Mouse (Mus musculus) lung, adult 2 months (tissue): ENCODE measurements around the gene Tcea3. TPM values are rescaled to one million over a fixed set of nuclear protein-coding genes. Genes with fewer than 3 reads are reported as not detected.

Experiments
- DNase-seq: peaks from one replicate; pipeline ENCODE4 v3.0.0; 2022
- H3K4me1 ChIP-seq: fragments of 200-500 bp; 2 replicates; pipeline ENCODE4 v1.6.1; 2011; ENCODE audit warnings: low read length; ENCODE audit not compliant: control insufficient read depth, insufficient read depth
- H3K4me3 ChIP-seq: fragments of 200-500 bp; replicated peaks from 2 replicates; pipeline ENCODE3; 2011; ENCODE audit warnings: low read depth, mild to moderate bottlenecking, control low read depth, low read length; ENCODE audit errors: extremely low read depth
- CTCF ChIP-seq: fragments of 200-500 bp; IDR thresholded peaks from 2 replicates; pipeline ENCODE4 v1.5.1; 2011; ENCODE audit warnings: mild to moderate bottlenecking, low read length, control low read depth; ENCODE audit not compliant: insufficient read depth
- POLR2A ChIP-seq: fragments of 200-500 bp; IDR thresholded peaks from 2 replicates; pipeline ENCODE4 v1.6.1; 2011; ENCODE audit warnings: low read depth, mild to moderate bottlenecking, control low read depth, low read length, borderline replicate concordance; ENCODE audit errors: extremely low read depth
- WGBS: fragments of 180-500 bp; shearing (Covaris S2); methylation state at CpG from one replicate; pipeline ENCODE4 v1.1.7; 2018; 5-methylcytosine and 5-hydroxymethylcytosine counted together
- polyA plus RNA-seq: library from polyadenylated mRNA; depleted of rRNA; stranded (reverse); fragments of >200 nt; gene quantifications from 2 replicates; pipeline ENCODE4 v1.2.3, GENCODE M21; 2012

Gene Tcea3
- polyA plus RNA-seq, 1 experiment, result 13.3 TPM

DNA sequence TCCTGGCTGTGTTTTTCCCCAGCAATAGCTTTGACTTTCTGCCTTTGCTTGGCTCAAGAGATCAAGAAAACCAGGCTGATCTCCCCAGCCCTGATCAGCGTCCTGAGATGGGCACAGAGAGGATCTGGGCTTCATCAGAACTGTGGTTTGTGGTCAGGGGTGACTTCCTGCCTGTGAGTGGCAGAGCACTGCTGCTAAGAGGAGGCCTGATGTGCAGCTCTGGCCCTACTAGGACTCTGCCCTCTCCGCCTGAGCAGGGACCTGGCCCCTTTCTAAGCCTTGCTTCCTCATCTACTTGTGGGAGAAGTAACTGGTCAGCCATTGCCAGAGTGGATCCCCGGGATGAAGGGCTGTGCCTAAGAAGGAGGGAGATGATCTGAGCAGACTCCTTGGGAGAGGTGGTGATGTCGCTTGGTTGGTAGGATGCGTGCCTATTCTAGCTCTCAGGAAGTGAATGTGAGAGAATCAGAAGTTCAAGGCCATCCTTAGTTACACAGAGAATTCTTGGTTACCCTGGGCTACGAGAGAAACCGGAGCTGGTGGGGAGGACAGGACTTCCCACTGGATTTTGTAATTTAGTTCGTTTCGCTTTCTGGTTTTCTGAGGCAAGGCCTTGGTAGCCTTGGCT is 19.3 kb downstream of the Tcea3 start:
- TF ChIP-seq POLR2A (no peak), CTCF (no peak)
- no peak for DNase-seq
- no peak overlapping the region for H3K4me3 ChIP-seq
- no peaks in the 10 kb centered on the region for H3K4me1 ChIP-seq
- 67% methylated on average over 9 of the region's 9 CpGs for WGBS

DNA sequence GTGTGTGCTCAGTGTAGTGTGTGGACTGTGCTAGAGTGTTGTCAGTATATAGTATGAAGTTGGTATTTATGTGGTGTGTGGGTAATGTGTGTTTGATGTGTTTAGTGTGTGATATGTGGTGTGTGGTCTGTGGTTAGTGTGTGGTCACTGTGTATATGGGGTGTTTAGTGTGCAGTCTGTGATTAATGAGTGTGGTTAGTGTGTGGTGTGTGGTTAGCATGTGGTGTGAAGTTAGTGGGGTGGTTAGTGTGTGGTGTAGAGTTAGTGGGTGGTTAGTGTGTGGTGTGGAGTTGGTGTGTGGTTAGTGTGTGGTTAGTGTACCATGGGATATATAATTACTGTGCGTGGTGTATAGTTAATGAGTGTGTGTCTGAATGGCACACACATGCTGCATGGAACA is 21.4 kb downstream of the Tcea3 start:
- Histone ChIP-seq H3K4me3 (no peak overlapping the region), H3K4me1 (no peaks in the 10 kb centered on the region)
- no peak for DNase-seq
- WGBS, result 88% methylated on average over 1 of the region's 1 CpGs
- TF ChIP-seq CTCF (no peak), POLR2A (no peak)

DNA sequence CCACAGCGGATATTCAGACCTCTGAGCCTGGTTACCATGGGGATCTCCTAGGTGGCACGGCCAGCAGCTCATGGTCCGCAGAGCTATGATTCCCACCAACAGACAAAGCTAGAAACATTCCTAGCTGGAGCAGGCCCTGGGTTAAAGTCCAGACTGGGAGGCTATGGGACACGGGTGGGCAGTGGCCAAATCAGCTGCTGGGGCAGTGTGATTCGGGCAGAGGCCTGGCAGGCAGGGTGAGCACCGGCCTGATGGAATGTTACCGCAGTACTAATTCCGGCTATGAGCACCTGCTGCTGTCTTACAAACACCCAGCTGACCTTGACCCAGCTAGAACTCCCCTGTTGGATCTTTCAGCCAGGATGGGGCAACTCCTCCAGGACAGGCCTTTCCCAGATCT is 23.1 kb downstream of the Tcea3 start:
- WGBS, result 89% methylated on average over 8 of the region's 8 CpGs
- DNase-seq, result no peak

DNA sequence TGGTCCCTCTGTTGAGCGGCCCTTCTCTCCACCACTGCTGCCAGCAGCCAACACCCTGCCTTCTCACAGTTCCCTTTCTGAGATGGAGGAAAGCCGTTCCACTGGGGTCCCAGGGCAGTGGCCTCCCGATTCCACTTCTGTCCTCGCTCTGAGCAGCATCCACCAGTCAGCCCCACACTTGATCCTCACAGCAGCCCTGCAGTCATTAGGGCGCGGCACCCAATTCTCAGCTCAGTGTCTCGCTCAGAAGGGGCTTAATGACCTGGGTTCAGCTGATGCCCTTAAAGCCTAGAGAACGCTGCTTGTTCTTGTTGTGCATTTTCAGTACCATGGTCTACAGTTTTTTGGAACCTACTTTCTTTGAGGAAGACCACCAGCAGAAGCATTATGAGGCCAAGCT is 33.6 kb downstream of the Tcea3 start:
- Histone ChIP-seq H3K4me1 (peaks cover 12% of the 10 kb centered on the region), H3K4me3 (no peak overlapping the region)
- TF ChIP-seq POLR2A (no peak), CTCF (no peak)
- no peak for DNase-seq
- WGBS, result 88% methylated on average over 8 of the region's 8 CpGs

More for the DNA sequence above, 23.1 kb downstream of the Tcea3 start:
- no peaks in the 10 kb centered on the region for H3K4me1 ChIP-seq
- no peak overlapping the region for H3K4me3 ChIP-seq
- TF ChIP-seq POLR2A (no peak), CTCF (no peak)

DNA sequence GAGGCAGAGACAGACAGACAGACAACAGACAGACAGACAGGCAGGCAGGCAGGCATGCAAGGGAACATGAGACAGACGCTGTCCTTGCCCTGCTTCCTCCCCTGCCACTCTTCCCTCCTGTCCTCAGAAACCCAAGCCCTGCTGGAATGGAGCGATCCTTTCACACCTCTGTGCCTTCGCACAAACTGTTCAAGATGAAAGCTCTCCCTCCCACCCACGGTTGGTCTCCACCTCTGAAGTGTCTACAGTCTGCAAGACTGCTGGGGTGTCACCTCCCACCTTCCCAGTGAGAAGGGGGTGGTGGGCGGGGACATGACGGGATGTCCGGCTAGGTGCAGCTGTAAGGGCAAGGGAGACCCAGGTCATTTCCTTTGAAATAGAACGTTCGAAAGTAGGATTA is 34.1 kb downstream of the Tcea3 start:
- Histone ChIP-seq H3K4me1 (peaks cover 17% of the 10 kb centered on the region), H3K4me3 (no peak overlapping the region)
- 59% methylated on average over 9 of the region's 9 CpGs for WGBS
- no peak for DNase-seq
- TF ChIP-seq CTCF (no peak), POLR2A (no peak)

DNA sequence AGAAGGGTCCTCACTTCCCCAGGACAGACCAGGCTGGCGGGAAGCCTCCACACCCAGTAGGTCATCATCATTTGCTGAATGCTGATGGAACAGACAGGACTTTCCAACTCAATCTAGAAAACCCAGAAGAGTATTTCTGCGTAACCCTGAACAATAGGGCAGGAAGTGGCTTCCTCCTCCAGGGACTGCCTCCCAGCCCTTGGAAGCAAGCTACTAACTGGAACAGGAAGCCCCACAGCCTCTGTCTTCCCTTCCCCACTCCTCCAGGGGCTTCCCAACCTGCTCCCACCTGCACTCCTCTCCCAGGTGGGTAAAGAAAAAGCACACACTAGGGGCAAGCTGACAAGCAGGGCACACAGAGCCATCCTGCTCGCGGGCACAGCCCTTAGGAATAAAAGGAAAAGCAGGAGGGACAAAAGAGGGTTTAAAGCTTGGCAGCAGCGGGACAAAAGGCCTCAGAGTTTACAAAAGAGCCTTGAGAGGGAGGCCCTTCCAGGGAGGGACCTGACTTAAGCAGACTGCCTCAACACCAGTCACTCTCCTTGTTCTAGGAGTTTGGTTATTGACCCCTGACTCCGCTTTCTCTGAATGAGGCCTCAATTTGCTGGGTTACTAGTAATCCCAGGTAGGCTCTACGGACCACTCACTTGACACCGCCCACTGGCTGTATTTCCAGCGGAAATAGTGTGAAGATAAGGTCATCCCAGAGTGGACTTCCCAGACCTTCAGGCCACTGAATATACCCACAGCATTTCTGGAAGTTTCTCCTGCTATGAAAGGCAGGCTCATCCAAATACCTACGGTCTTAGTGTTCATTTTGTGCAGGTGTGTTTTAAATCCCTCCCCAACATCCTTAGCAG is 35.3 kb downstream of the Tcea3 start:
- H3K4me3 ChIP-seq, result no peak overlapping the region
- TF ChIP-seq POLR2A, result peak; percentile 20; the same call in 1 of the 2 replicates
- TF ChIP-seq CTCF, result no peak
- H3K4me1 ChIP-seq, result peaks cover 18% of the 10 kb centered on the region
- WGBS, result 29% methylated on average over 10 of the region's 10 CpGs
- DNase-seq, result peak; percentile 17

DNA sequence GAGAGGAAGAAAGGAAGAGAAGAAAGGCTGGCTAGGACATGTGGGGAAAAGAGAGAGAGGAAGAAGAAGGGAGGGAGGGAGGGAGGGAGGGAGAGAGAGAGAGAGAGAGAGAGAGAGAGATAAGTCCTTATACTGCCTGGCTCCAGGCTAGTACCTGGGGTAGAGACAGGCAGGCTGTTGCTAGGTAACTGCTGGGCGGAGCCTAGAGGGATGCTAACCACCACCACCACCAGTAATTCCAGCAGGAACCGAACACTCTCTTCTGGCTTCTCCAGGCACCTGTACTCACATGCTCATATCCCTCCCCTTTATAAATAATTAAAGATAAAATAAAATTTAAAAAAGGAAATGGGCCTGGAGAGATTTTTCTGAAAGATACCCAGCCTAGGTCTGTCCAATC is 36.3 kb downstream of the Tcea3 start:
- Histone ChIP-seq H3K4me3 (no peak overlapping the region), H3K4me1 (peaks cover 18% of the 10 kb centered on the region)
- TF ChIP-seq POLR2A, result no peak
- no peak for TF ChIP-seq CTCF
- no peak for DNase-seq
- 44% methylated on average over 2 of the region's 2 CpGs for WGBS

DNA sequence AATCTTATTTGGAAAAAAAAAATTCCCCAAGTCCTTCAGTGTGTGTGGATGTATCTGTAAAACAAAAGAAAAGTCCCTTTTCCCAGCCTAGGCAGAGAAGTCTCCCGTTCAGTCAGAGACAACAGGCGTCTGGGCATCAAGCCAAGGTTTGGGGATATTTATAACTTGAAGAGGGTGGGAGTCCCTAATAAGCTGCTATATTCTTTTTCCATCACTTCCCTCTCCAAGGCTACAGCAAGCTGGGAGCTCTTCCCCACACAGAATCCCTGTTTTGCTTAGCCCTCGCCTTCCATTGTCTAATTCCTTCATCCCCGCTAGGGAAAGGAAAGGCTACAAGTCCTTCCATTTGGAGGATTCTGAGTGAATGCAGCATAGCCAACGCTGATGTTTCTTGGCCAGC is 36.9 kb downstream of the Tcea3 start, which contains the start of gene Zfp46:
Gene Zfp46 (plus strand): TSS at position 229 of the 400 bp plus-strand sequence.
- 21% methylated on average over 5 of the region's 5 CpGs for WGBS
- DNase-seq, result peak; percentile 49
- H3K4me3 ChIP-seq, result peak within 1 kb of the TSS; percentile 83
- peaks cover 18% of the 10 kb centered on the region for H3K4me1 ChIP-seq
- peak; percentile 31; the same call in 1 of the 2 replicates for TF ChIP-seq POLR2A
- no peak for TF ChIP-seq CTCF

DNA sequence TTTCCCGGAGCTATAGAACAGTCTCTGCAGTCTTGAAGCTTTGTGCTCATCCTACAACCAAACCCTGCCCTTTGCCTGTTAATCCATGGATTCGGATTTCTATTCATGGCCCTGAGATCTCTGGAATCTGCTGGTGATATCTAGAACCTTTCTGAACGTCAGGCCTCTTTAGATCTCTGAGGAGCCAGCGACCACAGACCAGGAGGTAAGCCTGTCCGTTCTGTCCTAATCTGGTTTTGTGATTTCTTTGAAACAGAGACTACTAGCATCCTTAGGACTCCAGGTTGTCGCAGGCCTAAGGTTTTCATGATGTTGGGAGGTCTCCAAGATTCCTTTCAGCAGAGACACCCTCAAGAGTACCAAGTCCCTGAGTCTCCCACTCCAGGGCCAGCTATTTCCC is 37.4 kb downstream of the Tcea3 start:
- peak; percentile 34 for DNase-seq
- peak overlapping the region; percentile 83 for H3K4me3 ChIP-seq
- peaks cover 18% of the 10 kb centered on the region for H3K4me1 ChIP-seq
- WGBS, result 12% methylated on average over 6 of the region's 6 CpGs
- no peak for TF ChIP-seq POLR2A
- TF ChIP-seq CTCF, result no peak
